Mouse (Mus musculus): ENCODE results near the gene Pla2g6. TPM values are rescaled to one million over a fixed set of nuclear protein-coding genes. Genes with fewer than 3 reads are reported as not detected.
A peak's percentile ranks its signal among the peaks of the same experiment; 100 is the strongest.

The Pla2g6 gene
- polyA plus RNA-seq, 1 experiment from 2014 or later = 8.8 TPM

DNA sequence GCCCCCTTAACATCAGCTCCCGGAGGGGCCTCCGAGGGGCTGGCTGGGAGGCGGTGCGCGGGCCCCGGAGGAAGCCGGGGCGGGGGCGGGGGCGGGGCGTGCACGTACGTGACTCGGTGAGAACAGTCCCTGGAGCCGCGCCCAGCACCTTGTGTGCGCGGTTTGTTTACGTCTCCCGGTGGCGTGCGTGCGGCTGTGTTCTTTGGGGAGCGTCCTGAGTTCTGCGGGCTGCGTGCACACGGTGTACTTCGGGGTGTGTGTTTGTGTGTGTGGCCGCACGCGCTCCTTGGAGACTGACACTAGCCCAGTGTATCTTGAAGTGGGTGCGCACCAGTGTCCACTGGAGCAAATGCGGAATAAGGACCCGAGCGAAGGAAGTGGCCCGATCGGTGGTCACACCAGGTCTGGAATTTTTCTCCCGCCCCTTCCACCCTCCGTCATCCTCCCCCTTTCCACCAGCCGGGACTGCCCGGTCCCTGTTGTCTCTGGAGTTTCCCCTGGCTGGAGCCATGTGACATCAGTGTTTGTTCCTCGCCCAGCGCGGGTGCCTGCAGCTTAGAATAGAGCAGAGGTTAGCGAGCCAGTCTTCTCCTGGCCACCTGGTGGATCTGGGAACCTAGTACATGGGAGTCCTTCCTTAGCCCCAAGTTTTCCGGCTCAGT is 19.8 kb upstream of the Pla2g6 start:
- TF ChIP-seq EP300 (optimal IDR thresholded peaks at IDR 0.05) (no peak), CTCF (IDR thresholded peaks at IDR 0.05; ENCODE audit: low read depth) (peak; percentile 64)
- WGBS = 1% methylated on average over 42 of the region's 46 CpGs
- Histone ChIP-seq H3K9ac (ENCODE audit: low read length) (peak overlapping the region; percentile 91), H3K4me3 (ENCODE audit: low read depth, low read length) (peak overlapping the region; percentile 79), H3K4me1 (replicated peaks; ENCODE audit: control insufficient read depth, insufficient read depth) (peaks cover 21% of the 10 kb centered on the region), H3K27me3 (ENCODE audit: control insufficient read depth, insufficient read depth, low read length) (no peaks in the 10 kb centered on the region), H3K27ac (replicated peaks) (peak overlapping the region; percentile 98), H3K9me3 (ENCODE audit: control insufficient read depth, low read length) (no peaks in the 10 kb centered on the region), H3K4me2 (replicated peaks; ENCODE audit: low read depth) (peak overlapping the region; percentile 91), H3K36me3 (ENCODE audit: control insufficient read depth, insufficient read depth, low read length) (no peaks in the 10 kb centered on the region)
- DNase-seq (ENCODE audit: low spot score) = peak; percentile 93
- ATAC-seq (ENCODE audit: low FRiP score, low TSS enrichment) = peak; percentile 84

- Histone ChIP-seq H3K27me3 (ENCODE audit: control insufficient read depth, insufficient read depth, low read length) (no peaks in the 10 kb centered on the region), H3K4me1 (replicated peaks; ENCODE audit: control insufficient read depth, insufficient read depth) (peaks cover 19% of the 10 kb centered on the region), H3K9ac (ENCODE audit: low read length) (peak overlapping the region; percentile 91), H3K9me3 (ENCODE audit: control insufficient read depth, low read length) (no peaks in the 10 kb centered on the region), H3K36me3 (ENCODE audit: control insufficient read depth, insufficient read depth, low read length) (no peaks in the 10 kb centered on the region), H3K27ac (replicated peaks) (peak overlapping the region; percentile 98), H3K4me2 (replicated peaks; ENCODE audit: low read depth) (peak overlapping the region; percentile 91), H3K4me3 (ENCODE audit: low read depth, low read length) (peak overlapping the region; percentile 79)
- under 1% methylated on average over 61 of the region's 61 CpGs for WGBS
- ATAC-seq (ENCODE audit: low FRiP score, low TSS enrichment) (peak; percentile 74), DNase-seq (ENCODE audit: low spot score) (peak; percentile 95)
- TF ChIP-seq CTCF (IDR thresholded peaks at IDR 0.05; ENCODE audit: low read depth) (no peak), EP300 (optimal IDR thresholded peaks at IDR 0.05) (no peak)
These were observed 19.1 kb upstream of the Pla2g6 start for GRCm38 (mm10) chr15:79347165-79347844.

DNA sequence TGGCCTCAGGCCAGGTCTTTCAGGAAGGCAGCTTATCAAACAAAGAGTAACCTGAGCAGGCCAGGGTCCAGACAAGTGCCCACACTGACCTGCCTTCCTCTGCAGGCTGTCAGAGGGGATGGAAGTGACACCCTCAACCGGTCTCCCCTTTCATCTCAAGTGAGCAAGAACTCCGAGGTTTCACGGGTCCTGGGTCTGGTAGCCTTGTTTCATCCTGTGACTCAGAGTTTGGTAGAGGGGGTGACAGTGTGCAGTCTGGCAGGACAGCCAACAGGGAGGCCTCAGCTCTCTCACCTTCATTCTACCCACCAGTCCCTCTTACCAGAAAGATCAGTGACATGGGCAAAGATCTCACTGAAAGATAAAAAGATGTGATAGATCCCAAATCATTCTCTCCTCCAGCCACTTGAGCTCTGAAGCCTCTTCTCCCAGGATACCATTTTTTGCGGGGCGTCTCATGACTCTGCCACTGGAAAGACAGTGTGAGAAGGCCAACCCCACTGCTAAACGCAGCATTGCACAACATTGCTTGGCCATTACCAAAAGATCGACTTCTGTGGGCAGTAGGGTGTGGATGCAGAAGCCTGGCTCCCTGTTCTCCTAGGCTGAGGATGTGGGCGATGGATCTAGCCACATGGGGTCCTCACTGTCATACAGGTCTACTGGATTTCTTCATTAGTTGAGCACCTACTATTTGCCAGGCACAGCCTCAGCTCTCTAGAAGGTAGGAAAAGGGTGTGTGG is 18.0 kb upstream of the Pla2g6 start, which contains the start of gene Maff:
TSS of gene Maff (plus strand) at position 571 of the 743 bp plus-strand sequence.
- peaks cover 11% of the 10 kb centered on the region for H3K4me1 ChIP-seq (replicated peaks; ENCODE audit: control insufficient read depth, insufficient read depth)
- H3K4me2 ChIP-seq (replicated peaks; ENCODE audit: low read depth) = peak within 1 kb of the TSS; percentile 91
- 53% methylated on average over 8 of the region's 8 CpGs for WGBS
- no peaks in the 10 kb centered on the region for H3K9me3 ChIP-seq (ENCODE audit: control insufficient read depth, low read length)
- ATAC-seq (ENCODE audit: low FRiP score, low TSS enrichment) (no peak), DNase-seq (ENCODE audit: low spot score) (peak; percentile 15)
- peak within 1 kb of the TSS; percentile 79 for H3K4me3 ChIP-seq (ENCODE audit: low read depth, low read length)
- no peaks in the 10 kb centered on the region for H3K27me3 ChIP-seq (ENCODE audit: control insufficient read depth, insufficient read depth, low read length)
- peak within 1 kb of the TSS; percentile 91 for H3K9ac ChIP-seq (ENCODE audit: low read length)
- TF ChIP-seq CTCF (IDR thresholded peaks at IDR 0.05; ENCODE audit: low read depth) = 0 out of 2 replicates have a peak, but pooled peaks have one; percentile 25
- no peak for TF ChIP-seq EP300 (optimal IDR thresholded peaks at IDR 0.05)
- peak within 1 kb of the TSS; percentile 98 for H3K27ac ChIP-seq (replicated peaks)
- H3K36me3 ChIP-seq (ENCODE audit: control insufficient read depth, insufficient read depth, low read length) = no peaks in the 10 kb centered on the region

GRCm38 (mm10) chr15:79344627-79345026 is 16.4 kb upstream of the Pla2g6 start:
- no peaks in the 10 kb centered on the region for H3K27me3 ChIP-seq (ENCODE audit: control insufficient read depth, insufficient read depth, low read length)
- no peaks in the 10 kb centered on the region for H3K36me3 ChIP-seq (ENCODE audit: control insufficient read depth, insufficient read depth, low read length)
- TF ChIP-seq EP300 (optimal IDR thresholded peaks at IDR 0.05) = no peak
- TF ChIP-seq CTCF (IDR thresholded peaks at IDR 0.05; ENCODE audit: low read depth) = no peak
- no peak overlapping the region for H3K4me2 ChIP-seq (replicated peaks; ENCODE audit: low read depth)
- ATAC-seq (ENCODE audit: low FRiP score, low TSS enrichment) = no peak
- 56% methylated on average over 4 of the region's 4 CpGs for WGBS
- peaks cover 7% of the 10 kb centered on the region; the same call in 1 of the 2 replicates for H3K4me1 ChIP-seq (replicated peaks; ENCODE audit: control insufficient read depth, insufficient read depth)
- H3K27ac ChIP-seq (replicated peaks) = no peak overlapping the region
- H3K9me3 ChIP-seq (ENCODE audit: control insufficient read depth, low read length) = no peaks in the 10 kb centered on the region
- H3K9ac ChIP-seq (ENCODE audit: low read length) = no peak overlapping the region
- no peak for DNase-seq (ENCODE audit: low spot score)
- no peak overlapping the region for H3K4me3 ChIP-seq (ENCODE audit: low read depth, low read length)

DNA sequence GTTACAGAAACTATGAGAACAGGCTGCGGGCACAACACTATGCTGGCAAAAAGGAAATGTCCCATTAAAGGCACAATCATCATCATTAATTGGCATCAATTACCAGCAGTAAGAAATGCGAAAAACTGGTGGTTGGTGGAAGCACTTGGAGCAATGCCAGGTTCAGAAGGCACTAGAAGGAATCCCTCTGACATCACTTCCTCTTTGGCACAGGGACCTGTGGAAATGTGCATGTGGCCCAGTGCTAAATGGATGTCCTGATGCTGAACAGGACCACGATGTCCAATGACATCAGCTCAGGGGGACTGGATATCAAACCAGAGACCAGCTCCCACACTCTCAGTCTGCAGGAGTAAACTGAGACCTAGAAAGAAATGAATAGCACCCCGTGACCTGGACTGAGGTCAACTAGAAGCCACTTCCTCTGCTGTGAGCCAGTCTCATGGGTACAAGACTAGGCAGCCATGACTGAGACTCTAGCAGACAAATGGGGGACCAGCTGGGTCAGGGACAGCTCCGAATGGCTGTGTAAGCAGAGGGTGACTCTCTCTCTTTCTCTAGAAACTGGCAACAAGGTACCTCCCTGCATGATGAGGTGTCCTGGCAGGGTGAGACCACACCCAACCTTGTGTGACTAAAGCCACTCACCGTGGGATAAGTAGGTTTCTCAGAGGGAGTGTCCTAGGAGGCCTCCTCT is 14.6 kb upstream of the Pla2g6 start:
- TF ChIP-seq CTCF (IDR thresholded peaks at IDR 0.05; ENCODE audit: low read depth) = no peak
- TF ChIP-seq EP300 (optimal IDR thresholded peaks at IDR 0.05) = no peak
- ATAC-seq (ENCODE audit: low FRiP score, low TSS enrichment) = peak; percentile 41
- no peaks in the 10 kb centered on the region for H3K36me3 ChIP-seq (ENCODE audit: control insufficient read depth, insufficient read depth, low read length)

More for the DNA sequence above, 14.6 kb upstream of the Pla2g6 start:
- peak; percentile 24 for DNase-seq (ENCODE audit: low spot score)
- H3K4me2 ChIP-seq (replicated peaks; ENCODE audit: low read depth) = no peak overlapping the region
- peak overlapping the region; percentile 73 for H3K27ac ChIP-seq (replicated peaks)
- H3K9me3 ChIP-seq (ENCODE audit: control insufficient read depth, low read length) = no peaks in the 10 kb centered on the region
- H3K27me3 ChIP-seq (ENCODE audit: control insufficient read depth, insufficient read depth, low read length) = no peaks in the 10 kb centered on the region
- H3K4me3 ChIP-seq (ENCODE audit: low read depth, low read length) = no peak overlapping the region
- H3K4me1 ChIP-seq (replicated peaks; ENCODE audit: control insufficient read depth, insufficient read depth) = peaks cover 3% of the 10 kb centered on the region; the same call in 1 of the 2 replicates
- no peak overlapping the region for H3K9ac ChIP-seq (ENCODE audit: low read length)
- 68% methylated on average over 6 of the region's 6 CpGs for WGBS
